8 mouse cellular contexts compared by ENCODE assay signal in the genomic region with DNA sequence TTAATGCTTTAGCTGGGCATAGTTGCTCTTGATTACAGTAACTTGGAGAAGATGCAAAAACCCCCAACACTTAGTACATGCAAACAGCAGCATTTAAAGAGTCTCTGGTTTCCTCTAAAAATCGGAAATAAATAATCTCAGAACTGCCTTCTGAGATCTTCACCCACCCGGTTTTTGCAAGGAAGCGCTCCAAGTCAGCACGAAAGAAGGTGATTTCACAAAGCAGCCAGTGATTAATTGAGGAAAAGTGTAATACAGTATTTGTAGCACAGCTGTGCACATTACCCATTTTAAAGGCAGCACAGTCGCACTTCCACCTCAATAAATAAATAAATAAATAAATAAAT. TPM values are rescaled to one million over a fixed set of nuclear protein-coding genes. Genes with fewer than 3 reads are reported as not detected.
DNase-seq lines count a peak whose midpoint lies in the region; ATAC-seq lines count a peak whose summit lies in the region.

No protein-coding gene starts in this region.

- no peaks in the 10 kb centered on the region for H3K27me3 ChIP-seq in heart, embryonic 16.5 days (ENCODE audit: control insufficient read depth, insufficient read depth, low read length)
- H3K27me3 ChIP-seq in hindbrain, embryonic 11.5 days (ENCODE audit: control insufficient read depth, insufficient read depth, low read length), result no peaks in the 10 kb centered on the region
- no peaks in the 10 kb centered on the region for H3K27me3 ChIP-seq in midbrain, embryonic 10.5 days (ENCODE audit: low read depth, poor library complexity, severe bottlenecking)

- no peak for DNase-seq in heart, adult 9 months (ENCODE audit: low spot score in 2 of 2)
- no peak for DNase-seq in hindbrain, embryonic 11.5 days (ENCODE audit: low spot score)
- DNase-seq in midbrain, embryonic 10.5 days (ENCODE audit: low spot score), result no peak
- DNase-seq in cerebellum, adult 11-12 months, result no peak
- no peak for DNase-seq in testis, postnatal 10 days (ENCODE audit: low spot score)
- DNase-seq in ovary, adult 18-20 months (ENCODE audit: low spot score), result no peak

- WGBS in heart, embryonic 16.5 days, result 12% methylated on average over 5 of the region's 5 CpGs
- WGBS in hindbrain, embryonic 11.5 days, result 8% methylated on average over 5 of the region's 5 CpGs
- 14% methylated on average over 5 of the region's 5 CpGs for WGBS in midbrain, embryonic 10.5 days

- ATAC-seq in heart, embryonic 16.5 days (replicated peaks; ENCODE audit: extremely low read depth, insufficient read depth, low FRiP score), result no peak
- no peak for ATAC-seq in hindbrain, embryonic 11.5 days (ENCODE audit: low FRiP score)

- peaks cover 26% of the 10 kb centered on the region for H3K4me1 ChIP-seq in heart, embryonic 16.5 days (ENCODE audit: control insufficient read depth, insufficient read depth, low read length)
- peaks cover 7% of the 10 kb centered on the region for H3K4me1 ChIP-seq in brown adipose tissue, adult 24 weeks (ENCODE audit: control insufficient read depth, insufficient read depth, insufficient read length, low read length)
- peaks cover 3% of the 10 kb centered on the region; the same call in 1 of the 2 replicates for H3K4me1 ChIP-seq in hindbrain, embryonic 11.5 days (replicated peaks; ENCODE audit: control insufficient read depth, insufficient read depth, low read length)
- peaks cover 57% of the 10 kb centered on the region for H3K4me1 ChIP-seq in midbrain, embryonic 10.5 days

- peak overlapping the region; percentile 85 for H3K4me2 ChIP-seq in heart, embryonic 16.5 days (ENCODE audit: low read depth, low read length)
- peak overlapping the region; percentile 61 for H3K4me2 ChIP-seq in hindbrain, embryonic 11.5 days (replicated peaks; ENCODE audit: low read depth, low read length)

- H3K9ac ChIP-seq in heart, embryonic 16.5 days (ENCODE audit: low read length), result peak overlapping the region; percentile 90
- H3K9ac ChIP-seq in hindbrain, embryonic 11.5 days (ENCODE audit: low read depth, low read length), result peak overlapping the region; percentile 90

- peak overlapping the region; percentile 91 for H3K27ac ChIP-seq in heart, embryonic 16.5 days (ENCODE audit: low read length)
- H3K27ac ChIP-seq in brown adipose tissue, adult 24 weeks (replicated peaks; ENCODE audit: low read depth, low read length), result peak overlapping the region; percentile 92
- H3K27ac ChIP-seq in hindbrain, embryonic 11.5 days (ENCODE audit: low read depth, low read length), result peak overlapping the region; percentile 94
- H3K27ac ChIP-seq in midbrain, embryonic 10.5 days (replicated peaks), result peak overlapping the region; percentile 97

- peak overlapping the region; percentile 75 for H3K4me3 ChIP-seq in heart, embryonic 16.5 days (ENCODE audit: low read length)
- peak overlapping the region; percentile 68 for H3K4me3 ChIP-seq in brown adipose tissue, adult 24 weeks (ENCODE audit: insufficient read depth, low read depth, low read length)
- peak overlapping the region; percentile 79 for H3K4me3 ChIP-seq in hindbrain, embryonic 11.5 days (ENCODE audit: low read depth, low read length)
- peak overlapping the region; percentile 83 for H3K4me3 ChIP-seq in midbrain, embryonic 10.5 days

- H3K36me3 ChIP-seq in heart, embryonic 16.5 days (ENCODE audit: control insufficient read depth, insufficient read depth), result peaks cover 6% of the 10 kb centered on the region; the same call in 1 of the 2 replicates
- no peaks in the 10 kb centered on the region for H3K36me3 ChIP-seq in hindbrain, embryonic 11.5 days (ENCODE audit: control insufficient read depth, insufficient read depth, low read length)
- H3K36me3 ChIP-seq in midbrain, embryonic 10.5 days, result peaks cover 13% of the 10 kb centered on the region

- no peaks in the 10 kb centered on the region for H3K9me3 ChIP-seq in heart, embryonic 16.5 days (replicated peaks; ENCODE audit: control insufficient read depth, low read length)
- H3K9me3 ChIP-seq in hindbrain, embryonic 11.5 days (ENCODE audit: control insufficient read depth, low read length), result no peaks in the 10 kb centered on the region
- H3K9me3 ChIP-seq in midbrain, embryonic 10.5 days (replicated peaks), result no peaks in the 10 kb centered on the region

RNA-seq across cellular contexts. Expression of a gene that starts 2.9 kb away (rescaled TPM):
- 52.7 and 53.8 TPM in 2 replicates for polyA plus RNA-seq in heart, embryonic 16.5 days (2015; fragmentation: Nextera tagmentation; extraction: Ambion mirVana)
- polyA plus RNA-seq in brown adipose tissue, adult 24 weeks (2012; ENCODE audit: insufficient read depth, insufficient read length, missing spikeins), result 2.9 and 6.3 TPM in 2 replicates
- 63.3 and 71.3 TPM in 2 replicates for polyA plus RNA-seq in hindbrain, embryonic 11.5 days (2014; fragmentation: Nextera tagmentation; extraction: Ambion mirVana)
- polyA plus RNA-seq in midbrain, embryonic 10.5 days (2016; fragmentation: Nextera tagmentation; extraction: Ambion mirVana), result 46.5 and 59.2 TPM in 2 replicates
